Mouse (Mus musculus) heart, embryonic 14.5 days (tissue): Measurements from ENCODE around the gene Fgfr2. TPM values are rescaled to one million over a fixed set of nuclear protein-coding genes. Genes with fewer than 3 reads are reported as not detected.

Experiments used
- ATAC-seq: fragments of 200-750 bp; cut with Nextera tagmentation; 2 replicates; pipeline ENCODE4 v1.8.0; 2017; ENCODE audit warnings: low read depth, moderate TSS enrichment; ENCODE audit not compliant: insufficient number of reproducible peaks, insufficient read depth, low FRiP score
- H3K27ac ChIP-seq, 2 experiments: fragments of 200-500 bp in 1 of 2; fragments of 300-500 bp in 1 of 2; sonication (generic) in 1 of 2; replicated peaks in 1 of 2; 2 replicates each; pipeline ENCODE4 v1.5.1; 2012 to 2014; ENCODE audit warnings: low read depth in 2 of 2, low read length in 2 of 2, control low read depth in 1 of 2, mild to moderate bottlenecking in 1 of 2, mixed read lengths in 1 of 2; ENCODE audit not compliant: control insufficient read depth in 1 of 2, insufficient read depth in 1 of 2
- H3K27me3 ChIP-seq: fragments of 300-500 bp; sonication (generic); 2 replicates; pipeline ENCODE4 v1.6.1; 2014; ENCODE audit warnings: mild to moderate bottlenecking, low read length, control low read depth; ENCODE audit not compliant: control insufficient read depth, insufficient read depth
- H3K36me3 ChIP-seq: fragments of 300-500 bp; sonication (generic); 2 replicates; pipeline ENCODE4 v1.6.1; 2014; ENCODE audit warnings: mild to moderate bottlenecking, control low read depth, low read length, mixed read lengths; ENCODE audit not compliant: control insufficient read depth, insufficient read depth
- H3K4me1 ChIP-seq, 2 experiments: fragments of 200-500 bp in 1 of 2; fragments of 300-500 bp in 1 of 2; sonication (generic) in 1 of 2; 2 replicates each; pipeline ENCODE4 v1.6.1; 2012 to 2014; ENCODE audit warnings: low read length in 2 of 2, control low read depth in 1 of 2, mixed read lengths in 1 of 2; ENCODE audit not compliant: control insufficient read depth in 2 of 2, insufficient read depth in 2 of 2
- H3K4me2 ChIP-seq: fragments of 300-500 bp; sonication (generic); 2 replicates; pipeline ENCODE4 v1.6.1; 2014; ENCODE audit warnings: mild to moderate bottlenecking, low read length
- H3K4me3 ChIP-seq, 2 experiments: fragments of 200-500 bp in 1 of 2; fragments of 300-500 bp in 1 of 2; sonication (generic) in 1 of 2; 2 replicates each; pipeline ENCODE4 v1.5.1; 2012 to 2014; ENCODE audit warnings: low read length in 2 of 2, mild to moderate bottlenecking in 2 of 2, control low read depth in 1 of 2, low read depth in 1 of 2, moderate library complexity in 1 of 2; ENCODE audit not compliant: control insufficient read depth in 1 of 2, insufficient read depth in 1 of 2
- H3K9ac ChIP-seq: fragments of 300-500 bp; sonication (generic); 2 replicates; pipeline ENCODE4 v1.6.1; 2014; ENCODE audit warnings: mild to moderate bottlenecking, low read length
- H3K9me3 ChIP-seq: fragments of 300-500 bp; sonication (generic); 2 replicates; pipeline ENCODE4 v1.6.1; 2016; ENCODE audit warnings: low read length, control low read depth; ENCODE audit not compliant: control insufficient read depth
- WGBS: fragments of 180-500 bp; shearing (Covaris S2); extraction: QIAGEN DNeasy Blood & Tissue Kit; methylation state at CpG from one replicate; pipeline ENCODE4 v1.1.7; 2014; 5-methylcytosine and 5-hydroxymethylcytosine counted together
- polyA plus RNA-seq: library from polyadenylated mRNA; unstranded; fragments of >200 nt; fragmentation: Nextera tagmentation; extraction: Ambion mirVana; gene quantifications from 2 replicates; pipeline ENCODE4 v1.2.1, GENCODE M21; 2014

The Fgfr2 gene
- polyA plus RNA-seq, 1 experiment from 2014 or later, result 22.4 TPM

- H3K27ac ChIP-seq, result no peak overlapping the region
- ATAC-seq, result no peak
- H3K9me3 ChIP-seq, result no peaks in the 10 kb centered on the region
- H3K27me3 ChIP-seq, result no peaks in the 10 kb centered on the region
- H3K4me3 ChIP-seq, result no peak overlapping the region
- no peak overlapping the region for H3K9ac ChIP-seq
- H3K36me3 ChIP-seq, result peaks cover 24% of the 10 kb centered on the region
- H3K4me1 ChIP-seq, result peaks cover 36 to 63% of the 10 kb centered on the region in 2 experiments
- H3K4me2 ChIP-seq, result no peak overlapping the region
- whole genome bisulfite sequencing, result 81% methylated on average over 1 of the region's 1 CpGs
Observed at GRCm38 (mm10) chr7:132777728-132778453, 345.3 kb downstream of the Fgfr2 start.

GRCm38 (mm10) chr7:132777117-132777516 lies 346.0 kb downstream of the Fgfr2 start:
- no peak overlapping the region for H3K9ac ChIP-seq
- no peak overlapping the region for H3K27ac ChIP-seq
- ATAC-seq, result no peak
- no peak overlapping the region for H3K4me2 ChIP-seq
- peaks cover 35 to 63% of the 10 kb centered on the region in 2 experiments for H3K4me1 ChIP-seq
- H3K4me3 ChIP-seq, result no peak overlapping the region
- no peaks in the 10 kb centered on the region for H3K9me3 ChIP-seq
- H3K36me3 ChIP-seq, result peaks cover 24% of the 10 kb centered on the region
- H3K27me3 ChIP-seq, result no peaks in the 10 kb centered on the region
- WGBS, result 88% methylated on average over 7 of the region's 7 CpGs

GRCm38 (mm10) chr7:132776338-132777111 lies 346.6 kb downstream of the Fgfr2 start:
- no peaks in the 10 kb centered on the region for H3K9me3 ChIP-seq
- no peak for ATAC-seq
- peaks cover 27% of the 10 kb centered on the region for H3K36me3 ChIP-seq
- WGBS, result 79% methylated on average over 7 of the region's 7 CpGs
- no peak overlapping the region for H3K4me2 ChIP-seq
- H3K9ac ChIP-seq, result no peak overlapping the region
- no peak overlapping the region for H3K4me3 ChIP-seq
- H3K4me1 ChIP-seq, result peaks cover 29 to 57% of the 10 kb centered on the region in 2 experiments
- no peak overlapping the region for H3K27ac ChIP-seq
- no peaks in the 10 kb centered on the region for H3K27me3 ChIP-seq

- Histone ChIP-seq H3K27ac (0 out of 4 replicates have a peak overlapping the region, but pooled peaks of 1 of the 2 experiments have one; percentile 24), H3K4me1 (peaks cover 24 to 51% of the 10 kb centered on the region in 2 experiments), H3K4me3 (no peak overlapping the region), H3K27me3 (no peaks in the 10 kb centered on the region), H3K4me2 (no peak overlapping the region), H3K9ac (no peak overlapping the region), H3K9me3 (no peaks in the 10 kb centered on the region), H3K36me3 (peaks cover 28% of the 10 kb centered on the region)
- 91% methylated on average over 10 of the region's 10 CpGs for WGBS
- ATAC-seq, result no peak
Observed at GRCm38 (mm10) chr7:132775922-132776321, 347.2 kb downstream of the Fgfr2 start.

GRCm38 (mm10) chr7:132775333-132775732 lies 347.8 kb downstream of the Fgfr2 start:
- no peak for ATAC-seq
- H3K4me1 ChIP-seq, result peaks cover 20 to 45% of the 10 kb centered on the region in 2 experiments
- H3K4me2 ChIP-seq, result no peak overlapping the region
- no peaks in the 10 kb centered on the region for H3K9me3 ChIP-seq
- 64% methylated on average over 5 of the region's 5 CpGs for WGBS
- no peak overlapping the region for H3K4me3 ChIP-seq
- H3K27ac ChIP-seq, result peak overlapping the region in 1 of 2 experiments; percentile 24; a peak in 1 of 4 replicates
- H3K36me3 ChIP-seq, result peaks cover 33% of the 10 kb centered on the region
- no peak overlapping the region for H3K9ac ChIP-seq
- no peaks in the 10 kb centered on the region for H3K27me3 ChIP-seq

GRCm38 (mm10) chr7:132773011-132773705 lies 350.0 kb downstream of the Fgfr2 start:
- peaks cover 41% of the 10 kb centered on the region for H3K36me3 ChIP-seq
- H3K27me3 ChIP-seq, result no peaks in the 10 kb centered on the region
- H3K4me2 ChIP-seq, result no peak overlapping the region
- no peak overlapping the region for H3K4me3 ChIP-seq
- WGBS, result 84% methylated on average over 7 of the region's 7 CpGs
- ATAC-seq, result no peak
- H3K9me3 ChIP-seq, result no peaks in the 10 kb centered on the region
- H3K9ac ChIP-seq, result no peak overlapping the region
- peaks cover 7 to 23% of the 10 kb centered on the region in 2 experiments for H3K4me1 ChIP-seq
- H3K27ac ChIP-seq, result no peak overlapping the region

GRCm38 (mm10) chr7:132772440-132772839 lies 350.7 kb downstream of the Fgfr2 start:
- Histone ChIP-seq H3K27ac (no peak overlapping the region), H3K4me3 (no peak overlapping the region), H3K27me3 (no peaks in the 10 kb centered on the region), H3K4me1 (peaks cover 11 to 23% of the 10 kb centered on the region in 2 experiments), H3K36me3 (peaks cover 36% of the 10 kb centered on the region), H3K9me3 (no peaks in the 10 kb centered on the region), H3K9ac (no peak overlapping the region), H3K4me2 (no peak overlapping the region)
- ATAC-seq, result no peak
- WGBS, result 69% methylated on average over 5 of the region's 5 CpGs
